Mouse (Mus musculus) T-cell, adult 2 months (primary cell): ENCODE measurements around the gene Phospho2.
"Not testable (repeated sequence)": the region's sequence is repeated elsewhere in the genome, so short reads cannot be mapped to it uniquely, and the experiment has no call there.

Source experiments
- DNase-seq: peaks from one replicate; pipeline ENCODE4 v3.0.0; 2022; ENCODE audit warnings: low spot score

Gene Phospho2

DNA sequence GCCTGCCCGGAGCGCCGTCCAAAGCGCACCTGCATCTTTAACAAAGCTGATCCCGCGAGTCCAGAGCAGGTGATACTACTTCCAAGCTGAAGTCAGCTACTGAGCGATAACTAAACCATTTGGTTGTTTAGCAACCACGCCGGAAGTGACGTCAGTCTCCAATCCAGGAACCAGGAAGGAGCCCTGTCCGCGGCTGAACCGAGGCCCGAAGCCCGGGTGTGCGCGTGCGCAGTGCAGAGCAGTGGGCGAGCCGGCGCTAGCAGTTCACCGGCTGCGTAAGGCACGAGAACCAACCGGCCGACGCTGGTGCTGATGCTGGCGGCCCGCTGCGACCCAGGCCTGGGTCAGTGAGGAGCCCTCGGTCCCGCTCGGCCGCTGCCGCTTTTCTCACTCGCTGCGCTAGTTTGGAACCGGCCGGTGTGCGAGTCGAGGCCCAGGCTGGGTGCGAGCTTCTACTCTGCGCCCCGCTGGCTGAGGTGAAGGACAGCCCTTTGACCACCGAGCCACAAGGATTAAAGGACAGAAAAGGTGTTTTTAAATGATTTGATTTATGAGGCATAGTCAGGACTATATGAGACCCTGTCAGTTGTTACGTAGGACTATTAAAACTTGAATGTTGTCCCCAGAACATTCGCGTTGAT lies at the start of gene Phospho2, which contains the start of gene Ccdc173:
TSS of gene Phospho2 (plus strand) at position 195 of the 641 bp plus-strand sequence.
TSS of gene Ccdc173 (minus strand) at position 147 of the 641 bp plus-strand sequence.
- peak; percentile 99 for DNase-seq

GRCm38 (mm10) chr2:69745091-69745490 lies 44.3 kb upstream of the Phospho2 start:
- no peak for DNase-seq

- DNase-seq = no peak
Measured at GRCm38 (mm10) chr2:69760980-69761379, 28.4 kb upstream of the Phospho2 start.

- DNase-seq = no peak
Measured at GRCm38 (mm10) chr2:69763340-69763739, 26.1 kb upstream of the Phospho2 start.

DNA sequence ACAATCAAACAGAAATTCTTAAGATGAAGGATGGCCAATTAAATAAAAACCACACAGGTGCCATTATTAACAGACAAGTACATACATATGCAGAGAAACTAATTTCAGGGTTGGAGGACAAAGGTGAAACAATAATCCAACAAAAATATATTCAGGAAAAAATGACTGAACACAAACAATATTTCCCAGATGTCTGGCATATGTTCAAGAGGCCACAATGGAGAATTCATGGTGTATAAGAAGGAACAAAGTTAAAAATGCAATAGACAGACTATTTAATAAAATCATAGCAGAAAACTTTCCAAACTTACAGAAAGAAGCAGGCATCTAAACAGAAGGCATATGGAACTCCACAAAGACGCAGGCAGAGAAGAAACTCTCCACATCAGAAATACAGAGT lies 24.7 kb upstream of the Phospho2 start:
- no peak for DNase-seq

DNA sequence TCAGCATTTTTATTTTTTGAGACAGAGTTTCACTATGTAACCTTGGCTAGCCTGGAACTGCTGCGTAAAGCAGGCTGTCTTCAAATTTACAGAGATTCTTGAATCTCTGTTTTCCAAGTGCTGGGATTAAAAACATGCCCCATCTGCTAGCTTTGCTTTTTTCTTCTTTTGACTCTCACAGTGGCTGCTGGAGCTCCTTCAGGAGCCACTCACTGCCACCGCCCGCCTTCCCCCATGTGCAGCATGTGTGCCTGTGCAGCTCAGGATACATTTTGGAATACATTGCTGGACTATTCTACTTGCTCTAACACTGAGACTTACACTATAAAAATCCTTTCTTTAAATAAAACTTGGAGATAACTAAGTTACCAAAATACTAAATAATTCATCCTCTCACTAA lies 16.1 kb upstream of the Phospho2 start:
- no peak for DNase-seq

- peak; percentile 37 for DNase-seq
Measured at GRCm38 (mm10) chr2:69777985-69778835, 11.2 kb upstream of the Phospho2 start.

GRCm38 (mm10) chr2:69778836-69779177 lies 10.6 kb upstream of the Phospho2 start:
- DNase-seq = peak; percentile 63

- no peak for DNase-seq
Measured at GRCm38 (mm10) chr2:69788974-69789373, 449 bp upstream of the Phospho2 start.

DNA sequence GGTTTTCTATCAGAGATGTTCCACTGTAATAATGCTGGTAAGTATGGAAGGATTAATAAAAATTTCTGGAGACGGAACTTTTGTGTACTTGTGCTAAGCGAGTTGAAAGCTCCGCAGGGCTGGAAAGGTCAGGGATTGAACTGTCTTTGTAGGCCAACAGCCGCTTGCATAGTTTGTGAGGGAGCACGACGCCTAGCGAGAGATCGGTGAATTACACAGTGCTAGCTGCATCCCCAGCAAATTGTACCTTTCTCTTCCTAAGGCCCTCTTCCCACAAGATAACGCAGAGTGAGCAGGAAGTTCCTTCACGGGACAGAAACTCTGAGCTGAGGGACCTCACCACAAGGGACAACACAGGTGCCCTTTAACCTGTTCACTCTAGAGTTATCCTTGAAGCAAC lies 862 bp downstream of the Phospho2 start:
- DNase-seq = peak; percentile 77

DNA sequence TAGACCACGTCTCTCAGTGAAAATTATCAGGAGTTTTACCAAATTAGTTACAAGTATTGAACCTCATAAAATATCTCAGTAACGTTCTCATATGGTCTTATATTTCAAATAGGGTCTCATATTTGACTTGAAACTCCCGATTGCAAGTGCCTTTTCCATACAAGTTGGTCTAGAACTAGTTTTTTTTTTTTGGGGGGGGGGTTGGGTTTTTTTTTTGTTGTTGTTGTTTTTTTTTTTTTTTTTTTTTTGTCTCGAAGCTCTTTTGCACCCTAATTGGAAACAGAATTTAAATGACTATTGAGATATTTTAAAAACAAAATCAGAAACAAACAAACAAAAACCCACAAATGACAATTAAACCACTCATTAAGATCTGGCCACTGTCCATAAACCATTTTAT lies 1.3 kb downstream of the Phospho2 start:
- no peak for DNase-seq

DNA sequence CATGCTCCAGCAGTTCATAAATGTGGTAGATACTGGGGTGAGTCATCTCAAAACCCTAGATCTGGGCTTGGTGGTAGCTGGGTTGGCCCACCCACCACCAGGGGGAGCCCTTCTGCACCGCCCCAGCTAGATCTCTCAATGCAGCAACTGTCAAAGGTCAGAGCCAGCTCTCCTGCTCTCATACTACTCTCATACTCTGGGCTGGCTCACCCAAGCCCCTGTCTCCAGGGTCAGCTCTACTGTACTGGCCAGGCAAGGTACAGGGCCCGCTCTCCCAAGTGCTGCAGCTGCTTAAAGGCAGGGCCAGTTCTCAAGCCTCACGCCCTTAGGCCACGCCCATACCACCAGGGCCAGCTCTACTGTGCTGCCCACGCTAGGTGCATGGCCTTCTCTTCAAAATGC lies 13.5 kb downstream of the Phospho2 start:
- peak; percentile 78 for DNase-seq

GRCm38 (mm10) chr2:69803756-69804155 lies 14.3 kb downstream of the Phospho2 start:
- DNase-seq = no peak

DNA sequence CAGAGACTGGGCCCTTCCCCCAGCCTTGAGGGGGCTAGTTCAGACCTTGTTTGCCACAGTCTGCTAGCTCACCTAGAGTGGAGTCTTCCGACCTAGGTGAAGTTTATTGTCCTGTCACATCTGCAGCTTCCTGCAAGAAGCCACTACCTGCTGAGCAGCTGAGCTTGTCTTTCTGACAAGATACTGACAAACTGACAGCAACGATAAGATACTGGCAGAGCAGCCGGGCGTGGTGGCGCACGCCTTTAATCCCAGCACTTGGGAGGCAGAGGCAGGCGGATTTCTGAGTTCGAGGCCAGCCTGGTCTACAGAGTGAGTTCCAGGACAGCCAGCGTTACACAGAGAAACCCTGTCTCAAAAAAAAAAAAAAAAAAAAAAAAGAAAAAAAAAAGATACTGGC lies 15.2 kb downstream of the Phospho2 start:
- not testable (repeated sequence) for DNase-seq

- DNase-seq = no peak
Measured at GRCm38 (mm10) chr2:69810169-69810568, 20.7 kb downstream of the Phospho2 start.

DNA sequence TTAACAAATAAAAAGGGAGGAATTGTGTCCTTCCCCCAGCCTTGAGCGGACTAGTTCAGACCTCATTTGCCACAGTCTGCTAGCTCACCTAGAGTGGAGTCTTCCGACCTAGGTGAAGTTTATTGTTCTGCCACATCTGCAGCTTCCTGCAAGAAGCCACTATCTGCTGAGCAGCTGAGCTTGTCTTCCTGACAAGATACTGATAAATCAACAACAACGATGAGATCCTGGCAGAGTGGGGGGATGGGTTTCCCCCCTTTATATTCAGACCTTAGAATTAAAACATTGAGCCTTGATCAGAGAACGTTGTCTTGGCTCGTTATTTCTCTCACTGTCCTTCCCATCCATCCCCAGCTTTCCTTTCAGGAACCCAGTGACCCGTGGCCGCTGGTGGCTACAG lies 21.9 kb downstream of the Phospho2 start:
- not testable (repeated sequence) for DNase-seq

DNA sequence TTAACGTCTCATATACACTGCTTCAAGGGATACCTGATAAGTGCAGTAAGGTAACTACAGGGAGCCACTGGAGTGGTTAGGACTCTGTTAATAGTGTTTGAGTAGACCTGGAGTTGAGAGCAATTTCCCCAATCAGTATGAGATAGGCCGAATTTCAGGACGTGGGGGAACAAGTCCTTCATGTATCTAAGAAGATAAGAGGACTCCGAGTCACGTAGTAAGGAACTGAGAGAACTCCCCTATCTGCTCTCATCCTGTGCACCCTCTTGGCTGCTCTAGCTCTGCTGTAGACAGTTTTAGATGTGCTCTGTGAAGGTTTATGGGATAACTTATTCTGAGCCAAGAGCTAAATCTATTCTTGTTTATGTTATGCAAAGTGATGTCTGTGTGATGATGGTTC lies 27.2 kb downstream of the Phospho2 start:
- no peak for DNase-seq

DNA sequence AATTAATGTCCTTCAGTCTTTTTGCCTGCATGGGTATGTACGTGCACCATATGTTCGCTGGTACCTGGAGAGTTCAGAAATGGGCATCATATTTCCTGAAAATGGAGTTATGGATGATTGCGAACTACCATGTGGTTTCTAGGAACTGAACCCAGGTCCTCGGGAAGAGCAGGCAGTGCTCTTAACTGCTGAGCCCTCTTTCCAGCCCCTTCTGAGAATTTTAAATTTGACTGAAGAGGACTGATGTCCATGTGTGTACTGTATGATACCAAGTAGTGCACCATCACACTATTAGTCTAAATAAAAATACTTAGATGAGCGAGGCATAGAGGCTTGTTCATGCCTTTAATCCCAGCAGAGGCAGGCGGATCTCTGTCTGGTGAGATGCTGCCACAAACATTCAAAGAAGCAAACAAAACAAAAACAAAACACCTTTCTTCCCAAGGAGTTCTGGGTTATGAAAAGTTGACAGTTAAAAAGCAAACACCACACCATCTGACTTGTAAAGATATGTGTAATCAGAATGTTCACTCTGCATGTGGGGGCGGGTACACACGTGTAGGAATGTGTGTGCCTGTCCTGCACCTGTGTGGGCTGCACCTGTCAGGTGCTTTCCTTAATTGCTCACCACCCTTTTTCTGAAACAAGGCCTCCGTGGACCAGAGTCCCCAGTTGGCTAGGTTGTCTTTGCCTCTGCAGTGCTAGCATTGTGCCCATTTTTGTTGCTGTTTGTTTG lies 29.1 kb downstream of the Phospho2 start:
- DNase-seq = no peak

DNA sequence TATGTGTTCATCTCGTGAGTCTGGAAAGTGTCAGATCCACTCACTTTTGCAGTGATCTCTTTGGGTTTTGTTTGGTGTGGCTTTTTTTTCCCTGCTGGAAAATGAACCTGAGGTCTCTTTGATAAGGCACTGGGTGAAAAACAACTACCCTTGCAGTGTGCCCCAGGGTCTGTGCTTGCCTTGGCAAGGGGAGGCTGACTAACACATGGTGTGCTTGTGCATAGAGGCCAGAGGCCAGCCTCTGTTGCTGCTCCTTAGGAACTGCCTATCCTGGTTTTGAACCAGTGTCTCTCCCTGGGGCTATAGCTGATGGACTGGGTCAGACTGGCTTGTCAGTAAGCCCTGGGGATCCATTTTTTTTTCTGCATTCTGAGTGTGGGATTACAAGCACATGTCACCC lies 30.8 kb downstream of the Phospho2 start:
- no peak for DNase-seq

DNA sequence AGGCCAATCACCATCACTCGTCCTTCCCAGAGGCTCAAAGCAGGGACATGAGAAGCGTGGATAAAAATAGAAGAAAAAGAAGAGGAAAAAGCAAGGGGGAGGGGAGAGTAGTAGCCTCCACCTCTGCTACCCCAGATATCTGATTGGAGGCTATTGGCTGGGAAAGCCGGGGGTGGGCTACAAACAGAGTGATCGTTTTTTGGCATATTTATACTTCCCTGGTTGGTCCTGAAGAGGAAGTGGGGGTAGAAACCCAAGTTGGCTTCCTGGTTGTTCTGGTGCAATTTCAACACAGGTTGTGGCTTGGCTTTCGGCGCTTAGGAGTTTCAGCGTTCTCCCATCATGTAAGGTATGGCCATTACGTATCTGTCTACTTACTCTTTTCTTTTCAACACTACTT lies 32.3 kb downstream of the Phospho2 start, which contains the start of gene Klhl23:
TSS of gene Klhl23 (plus strand) at position 234 of the 400 bp plus-strand sequence.
- DNase-seq = no peak

DNA sequence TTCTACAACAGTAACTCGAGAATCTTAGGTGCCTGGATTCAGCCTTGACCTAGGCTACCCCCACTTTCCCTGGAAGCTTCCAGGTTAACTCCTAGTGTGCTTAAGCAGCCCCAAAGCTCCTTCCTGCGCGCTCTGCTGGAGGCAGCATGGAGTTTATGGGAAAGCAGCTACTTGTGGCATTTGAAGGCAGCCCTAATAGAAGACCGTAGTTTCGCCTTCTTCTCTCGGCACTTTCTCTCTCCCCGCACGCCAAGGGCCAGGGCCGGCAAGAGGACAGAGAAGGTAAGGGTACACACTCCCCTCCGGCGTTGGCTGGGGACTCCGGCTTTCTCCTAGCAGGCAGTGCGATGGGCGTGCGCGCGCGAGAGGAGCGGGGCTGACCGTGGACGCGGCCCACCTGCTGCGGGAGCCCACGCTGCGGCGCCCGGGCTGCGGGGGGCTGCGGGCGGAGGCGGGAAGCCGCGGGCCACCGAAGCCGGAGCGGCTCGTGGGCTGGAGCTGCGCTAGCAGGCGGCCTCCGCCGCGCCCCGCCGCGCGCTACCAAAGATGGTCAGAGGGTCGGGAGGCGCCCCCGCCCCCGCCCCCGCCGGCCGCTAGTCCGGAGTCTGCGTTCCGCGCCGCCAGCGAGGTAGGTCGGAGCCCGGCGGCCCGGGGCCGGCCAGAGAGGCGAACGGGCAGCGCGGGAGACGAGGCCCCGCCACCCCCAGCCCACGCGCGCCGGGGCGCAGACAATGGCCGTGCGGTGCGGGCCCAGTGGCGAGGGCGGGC lies 33.1 kb downstream of the Phospho2 start:
- no peak for DNase-seq

- DNase-seq = no peak
Measured at GRCm38 (mm10) chr2:69823129-69823677, 33.8 kb downstream of the Phospho2 start.
